Mouse (Mus musculus) hindbrain, embryonic 10.5 days (tissue): Measurements from ENCODE around the gene Samd4b. TPM values are rescaled to one million over a fixed set of nuclear protein-coding genes. Genes with fewer than 3 reads are reported as not detected.
"Not testable (repeated sequence)": the region's sequence is repeated elsewhere in the genome, so short reads cannot be mapped to it uniquely, and the experiment has no call there.

Experiments
- DNase-seq: peaks from one replicate; pipeline ENCODE4 v3.0.0-alpha.2; 2017; ENCODE audit warnings: low spot score
- H3K27ac ChIP-seq: fragments of 300-500 bp; sonication (generic); 2 replicates; pipeline ENCODE4 v1.5.1; 2016; ENCODE audit warnings: mild to moderate bottlenecking, moderate library complexity
- H3K27me3 ChIP-seq: fragments of 300-500 bp; sonication (generic); 2 replicates; pipeline ENCODE4 v1.6.1; 2016; ENCODE audit warnings: mild to moderate bottlenecking; ENCODE audit not compliant: poor library complexity, insufficient read depth, severe bottlenecking
- H3K36me3 ChIP-seq: fragments of 300-500 bp; sonication (generic); 2 replicates; pipeline ENCODE4 v1.6.1; 2016; ENCODE audit warnings: mild to moderate bottlenecking, moderate library complexity
- H3K4me1 ChIP-seq: fragments of 300-500 bp; sonication (generic); replicated peaks from 2 replicates; pipeline ENCODE4 v1.6.1; 2016; ENCODE audit warnings: mild to moderate bottlenecking
- H3K4me3 ChIP-seq: fragments of 300-500 bp; sonication (generic); 2 replicates; pipeline ENCODE4 v1.5.1; 2016; ENCODE audit warnings: mild to moderate bottlenecking, moderate library complexity
- H3K9me3 ChIP-seq: fragments of 300-500 bp; sonication (generic); 2 replicates; pipeline ENCODE4 v1.6.1; 2016; ENCODE audit warnings: mild to moderate bottlenecking, moderate library complexity
- WGBS: fragments of 180-500 bp; shearing (Covaris S2); methylation state at CpG from one replicate; pipeline ENCODE4 v1.1.7; 2016; 5-methylcytosine and 5-hydroxymethylcytosine counted together
- polyA plus RNA-seq: library from polyadenylated mRNA; unstranded; fragments of >200 nt; fragmentation: Nextera tagmentation; extraction: Ambion mirVana; gene quantifications from 2 replicates; pipeline ENCODE4 v1.2.1, GENCODE M21; 2016

Gene Samd4b
- polyA plus RNA-seq, 1 experiment from 2014 or later = 44.0 TPM

- not testable (repeated sequence) for DNase-seq, H3K27me3 ChIP-seq, H3K36me3 ChIP-seq, H3K4me1 ChIP-seq, H3K9me3 ChIP-seq, H3K27ac ChIP-seq, H3K4me3 ChIP-seq
- WGBS = 92% methylated on average over 2 of the region's 2 CpGs
These were observed 88.8 kb downstream of the Samd4b start for GRCm38 (mm10) chr7:28509121-28509520.

- H3K4me3 ChIP-seq = no peak overlapping the region
- H3K27ac ChIP-seq = no peak overlapping the region
- no peaks in the 10 kb centered on the region for H3K4me1 ChIP-seq
- DNase-seq = peak; percentile 18
- H3K36me3 ChIP-seq = no peaks in the 10 kb centered on the region
- H3K27me3 ChIP-seq = no peaks in the 10 kb centered on the region
- H3K9me3 ChIP-seq = peaks cover 7% of the 10 kb centered on the region; the same call in 1 of the 2 replicates
- 12% methylated on average over 5 of the region's 5 CpGs for WGBS
These were observed 92.4 kb downstream of the Samd4b start for GRCm38 (mm10) chr7:28505585-28505984.

- Histone ChIP-seq H3K4me1 (peaks cover 5% of the 10 kb centered on the region; the same call in 1 of the 2 replicates), H3K27ac (no peak overlapping the region), H3K4me3 (no peak overlapping the region), H3K9me3 (0 out of 2 replicates have a peak, but pooled peaks cover 2% of the 10 kb centered on the region), H3K36me3 (no peaks in the 10 kb centered on the region), H3K27me3 (no peaks in the 10 kb centered on the region)
- DNase-seq = no peak
- WGBS = 86% methylated on average over 11 of the region's 11 CpGs
These were observed 102.5 kb downstream of the Samd4b start for GRCm38 (mm10) chr7:28495426-28495825.

- Histone ChIP-seq H3K4me3 (no peak overlapping the region), H3K27me3 (peaks cover 20% of the 10 kb centered on the region), H3K36me3 (no peaks in the 10 kb centered on the region), H3K9me3 (no peaks in the 10 kb centered on the region), H3K4me1 (peaks cover 14% of the 10 kb centered on the region), H3K27ac (no peak overlapping the region)
- 89% methylated on average over 8 of the region's 8 CpGs for WGBS
- DNase-seq = no peak
These were observed 105.6 kb downstream of the Samd4b start for GRCm38 (mm10) chr7:28492310-28492709.

GRCm38 (mm10) chr7:28490903-28491302 is 107.0 kb downstream of the Samd4b start:
- Histone ChIP-seq H3K27ac (peak overlapping the region; percentile 53; the same call in 1 of the 2 replicates), H3K27me3 (peaks cover 32% of the 10 kb centered on the region), H3K9me3 (no peaks in the 10 kb centered on the region), H3K4me1 (peaks cover 14% of the 10 kb centered on the region), H3K4me3 (peak overlapping the region; percentile 24; the same call in 1 of the 2 replicates), H3K36me3 (no peaks in the 10 kb centered on the region)
- 37% methylated on average over 14 of the region's 14 CpGs for WGBS
- no peak for DNase-seq

GRCm38 (mm10) chr7:28490410-28490809 is 107.5 kb downstream of the Samd4b start:
- peak; percentile 63 for DNase-seq
- H3K4me1 ChIP-seq = peaks cover 14% of the 10 kb centered on the region
- 3% methylated on average over 10 of the region's 10 CpGs for WGBS
- H3K27ac ChIP-seq = peak overlapping the region; percentile 53; the same call in 1 of the 2 replicates
- no peaks in the 10 kb centered on the region for H3K36me3 ChIP-seq
- peaks cover 32% of the 10 kb centered on the region for H3K27me3 ChIP-seq
- no peaks in the 10 kb centered on the region for H3K9me3 ChIP-seq
- peak overlapping the region; percentile 24; the same call in 1 of the 2 replicates for H3K4me3 ChIP-seq

GRCm38 (mm10) chr7:28488030-28488491 is 109.9 kb downstream of the Samd4b start:
- 7% methylated on average over 16 of the region's 16 CpGs for WGBS
- no peaks in the 10 kb centered on the region for H3K9me3 ChIP-seq
- DNase-seq = no peak
- H3K36me3 ChIP-seq = no peaks in the 10 kb centered on the region
- H3K27ac ChIP-seq = no peak overlapping the region
- peaks cover 35% of the 10 kb centered on the region for H3K27me3 ChIP-seq
- peaks cover 14% of the 10 kb centered on the region for H3K4me1 ChIP-seq
- peak overlapping the region; percentile 36 for H3K4me3 ChIP-seq

- no peak overlapping the region for H3K27ac ChIP-seq
- no peaks in the 10 kb centered on the region for H3K36me3 ChIP-seq
- no peak for DNase-seq
- no peak overlapping the region for H3K4me3 ChIP-seq
- H3K4me1 ChIP-seq = peaks cover 8% of the 10 kb centered on the region
- H3K27me3 ChIP-seq = peaks cover 34% of the 10 kb centered on the region
- WGBS = 36% methylated on average over 4 of the region's 4 CpGs
- H3K9me3 ChIP-seq = no peaks in the 10 kb centered on the region
These were observed 113.8 kb downstream of the Samd4b start for GRCm38 (mm10) chr7:28484192-28484591.

GRCm38 (mm10) chr7:28482854-28483253 is 115.1 kb downstream of the Samd4b start:
- peaks cover 20% of the 10 kb centered on the region for H3K27me3 ChIP-seq
- no peaks in the 10 kb centered on the region for H3K36me3 ChIP-seq
- WGBS = 86% methylated on average over 11 of the region's 11 CpGs

GRCm38 (mm10) chr7:28478854-28479253 is 119.1 kb downstream of the Samd4b start:
- no peaks in the 10 kb centered on the region for H3K9me3 ChIP-seq
- 0 out of 2 replicates have a peak, but pooled peaks cover 3% of the 10 kb centered on the region for H3K27me3 ChIP-seq
- no peaks in the 10 kb centered on the region for H3K36me3 ChIP-seq
- no peak overlapping the region for H3K4me3 ChIP-seq
- no peak overlapping the region for H3K27ac ChIP-seq
- 10% methylated on average over 8 of the region's 8 CpGs for whole genome bisulfite sequencing
- peaks cover 7% of the 10 kb centered on the region for H3K4me1 ChIP-seq
- peak; percentile 20 for DNase-seq

More at GRCm38 (mm10) chr7:28482854-28483253, 115.1 kb downstream of the Samd4b start:
- no peak overlapping the region for H3K27ac ChIP-seq
- H3K4me1 ChIP-seq = peaks cover 9% of the 10 kb centered on the region
- H3K9me3 ChIP-seq = no peaks in the 10 kb centered on the region
- no peak overlapping the region for H3K4me3 ChIP-seq
- DNase-seq = no peak

- Histone ChIP-seq H3K36me3 (no peaks in the 10 kb centered on the region), H3K27ac (no peak overlapping the region), H3K4me3 (no peak overlapping the region), H3K4me1 (peaks cover 7% of the 10 kb centered on the region), H3K9me3 (no peaks in the 10 kb centered on the region), H3K27me3 (no peaks in the 10 kb centered on the region)
- 89% methylated on average over 5 of the region's 5 CpGs for WGBS
- DNase-seq = no peak
These were observed 120.6 kb downstream of the Samd4b start for GRCm38 (mm10) chr7:28477363-28477762.

GRCm38 (mm10) chr7:28476191-28476590 is 121.8 kb downstream of the Samd4b start:
- Histone ChIP-seq H3K4me3 (no peak overlapping the region), H3K27me3 (no peaks in the 10 kb centered on the region), H3K9me3 (no peaks in the 10 kb centered on the region), H3K27ac (no peak overlapping the region), H3K4me1 (peaks cover 7% of the 10 kb centered on the region), H3K36me3 (no peaks in the 10 kb centered on the region)
- DNase-seq = no peak
- 87% methylated on average over 6 of the region's 6 CpGs for WGBS

GRCm38 (mm10) chr7:28467213-28467751 is 130.7 kb downstream of the Samd4b start:
- peaks cover 29% of the 10 kb centered on the region for H3K36me3 ChIP-seq
- no peaks in the 10 kb centered on the region for H3K9me3 ChIP-seq
- H3K4me1 ChIP-seq = peaks cover 28% of the 10 kb centered on the region
- H3K27ac ChIP-seq = peak overlapping the region; percentile 85
- H3K4me3 ChIP-seq = peak overlapping the region; percentile 57
- DNase-seq = peak; percentile 75
- WGBS = 1% methylated on average over 63 of the region's 63 CpGs
- H3K27me3 ChIP-seq = peaks cover 40% of the 10 kb centered on the region
